Mouse (Mus musculus) right cerebral cortex, postnatal 14 days (tissue): ENCODE measurements at regions not wholly inside any gene's neighbourhood (a gene's known extent, or its start where the extent isn't known, plus 50 kb on each side); places are given as distances from the start of the nearest gene placed in this dataset.

Experiments
- DNase-seq: peaks from one replicate; pipeline ENCODE4 v3.0.0; 2022

DNA sequence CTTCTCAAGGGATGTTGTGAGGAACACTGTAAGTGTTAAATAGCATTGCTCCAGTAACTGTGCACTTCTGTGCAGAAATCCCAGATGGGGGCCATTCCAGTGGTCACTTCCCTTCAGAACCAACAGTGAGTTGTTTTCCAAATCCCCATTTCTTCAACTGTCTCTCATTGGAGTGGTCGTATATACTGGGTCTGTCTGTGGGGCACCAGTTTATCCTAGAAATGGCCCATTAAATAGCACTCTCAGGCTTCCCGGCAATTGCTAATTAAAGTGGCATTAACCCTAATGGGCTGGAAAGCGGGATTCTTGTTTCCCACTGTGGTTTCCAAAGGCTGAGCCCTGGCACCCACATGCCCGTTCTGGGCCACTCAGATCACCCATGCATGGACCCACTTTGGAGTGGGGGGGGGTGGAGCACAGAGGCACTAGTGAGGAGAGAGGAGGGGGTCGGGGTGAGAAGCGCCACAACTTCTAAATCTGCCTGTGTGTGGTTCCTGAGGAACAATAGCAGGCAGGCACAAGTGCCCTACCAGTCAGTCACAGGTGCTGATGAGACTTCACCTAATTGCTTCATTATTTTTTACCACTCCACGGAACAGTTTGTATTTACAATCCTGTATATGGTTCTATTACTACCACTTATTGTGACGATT, 78.1 kb downstream of the Fam204a start:
- DNase-seq = no peak

DNA sequence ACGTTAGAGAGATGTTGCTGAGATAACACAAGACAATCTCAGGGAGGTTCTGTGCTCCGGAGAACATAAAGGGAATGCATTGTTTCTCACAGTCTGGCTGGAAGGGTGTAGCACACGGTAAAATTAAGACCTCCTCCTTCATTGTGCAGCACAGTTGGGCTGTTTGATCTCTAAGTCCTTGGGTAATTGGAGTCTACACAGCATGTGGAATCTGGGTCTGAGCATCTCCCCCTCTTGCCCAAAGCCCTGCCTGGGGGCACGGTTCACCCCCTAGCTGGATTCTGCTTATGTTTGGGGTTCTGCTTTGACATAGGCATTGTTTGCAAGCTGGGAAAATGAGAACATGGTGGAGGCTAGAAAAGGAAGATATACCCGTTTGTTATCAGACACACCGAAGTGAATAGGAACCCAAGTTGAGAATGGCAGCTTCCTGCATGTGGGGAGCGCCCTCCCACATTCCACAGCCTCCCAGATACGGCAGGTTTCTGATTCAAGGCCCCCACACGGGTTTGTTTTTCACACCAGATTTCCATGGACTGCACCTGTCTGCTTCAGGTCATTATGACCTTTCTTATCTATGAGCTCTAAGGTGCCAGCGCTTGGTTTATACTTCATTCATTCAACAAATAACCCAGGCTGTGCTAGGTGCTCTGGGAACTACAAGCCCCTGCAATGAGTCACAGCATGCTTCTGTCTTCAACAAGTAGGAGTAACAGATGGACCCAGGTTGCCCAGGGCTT, 79.9 kb downstream of the Fam204a start:
- no peak for DNase-seq

DNA sequence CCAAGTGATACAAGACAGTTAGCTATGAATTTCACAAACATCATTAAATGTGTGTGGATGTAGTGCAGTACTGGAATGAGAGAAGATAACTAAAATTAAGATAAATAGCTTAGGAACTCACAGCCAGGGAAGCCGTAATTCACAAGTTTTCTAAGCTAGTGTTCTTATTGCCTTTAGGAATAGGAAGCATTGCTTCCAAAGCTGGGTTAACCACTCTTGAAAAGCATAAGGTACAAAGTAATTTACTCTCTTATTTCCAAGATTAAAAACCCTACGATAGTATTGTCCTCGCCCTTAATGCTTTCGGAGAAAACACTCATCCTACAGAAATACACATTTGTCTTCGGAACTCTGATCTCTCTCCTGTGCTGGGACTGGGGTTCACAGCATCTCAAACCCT, 81.3 kb downstream of the Fam204a start:
- DNase-seq = no peak

DNA sequence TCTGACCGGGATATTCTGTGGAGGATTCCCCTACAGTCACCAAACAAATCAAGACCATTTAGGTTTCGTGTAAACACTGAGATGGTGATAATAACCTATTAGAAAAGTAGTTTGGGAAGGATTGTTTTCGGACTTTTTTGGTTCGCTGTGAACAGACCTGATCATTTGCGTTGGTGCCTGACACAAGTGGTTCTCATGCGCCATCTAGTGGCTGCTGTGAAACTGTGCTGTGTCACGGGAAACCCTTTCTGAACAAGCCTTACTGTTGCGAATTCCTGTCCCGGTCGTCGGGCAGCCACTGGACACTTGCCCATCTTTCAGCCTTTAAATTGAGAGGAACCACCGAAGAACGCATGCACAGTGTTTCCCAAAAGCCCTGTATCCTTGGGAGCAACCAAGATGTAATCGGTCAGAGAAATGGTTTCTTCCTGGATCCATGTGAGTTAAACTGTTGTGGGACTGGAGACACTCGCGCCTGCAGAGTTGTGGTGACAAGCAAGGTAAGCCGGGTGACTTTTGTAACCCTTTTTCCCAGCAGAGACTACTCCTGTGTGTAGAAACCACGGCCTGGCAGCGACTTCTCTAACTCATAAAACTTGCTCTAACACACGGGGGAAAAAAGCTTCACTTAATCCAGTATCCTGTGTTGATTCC, 82.0 kb downstream of the Fam204a start:
- DNase-seq = peak; percentile 74

DNA sequence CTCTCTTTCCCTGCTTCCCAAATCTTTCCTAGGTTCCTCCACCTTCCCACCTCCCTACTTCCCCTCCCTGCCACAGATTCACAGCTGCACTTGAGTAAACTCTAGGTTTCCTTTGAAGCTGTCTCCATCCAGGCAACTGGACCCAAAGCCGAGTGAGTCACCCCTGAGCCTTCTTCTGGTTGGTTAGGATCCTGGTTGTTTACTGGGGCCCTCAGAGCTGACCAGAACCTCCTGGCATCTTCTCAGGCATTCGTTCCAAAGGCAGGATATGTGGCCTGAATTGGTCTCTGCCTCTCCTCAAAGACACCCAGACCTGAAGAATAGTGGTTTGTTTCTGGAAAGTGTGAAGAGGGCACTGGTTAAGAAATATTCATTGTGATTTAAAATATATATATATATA, 87.6 kb downstream of the Fam204a start:
- no peak for DNase-seq

DNA sequence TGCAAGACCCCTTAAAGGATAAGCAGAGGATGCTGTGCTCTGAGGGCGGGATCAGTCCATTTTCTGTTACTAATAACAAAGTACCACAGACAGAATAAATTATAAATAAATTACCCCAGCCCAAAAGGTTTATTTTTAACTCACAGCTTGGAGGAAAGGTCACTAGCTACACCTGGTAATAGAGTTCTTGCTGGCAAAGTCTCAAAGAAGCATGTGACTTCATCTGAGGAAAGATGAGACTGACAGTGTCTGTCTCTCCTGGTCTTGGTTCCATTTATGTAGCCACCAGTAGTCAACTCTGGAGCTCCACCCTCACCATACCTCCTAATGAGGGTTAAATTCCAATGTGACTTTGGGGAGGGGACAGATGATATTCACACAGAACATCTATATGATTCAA, 90.0 kb downstream of the Fam204a start:
- DNase-seq = no peak

DNA sequence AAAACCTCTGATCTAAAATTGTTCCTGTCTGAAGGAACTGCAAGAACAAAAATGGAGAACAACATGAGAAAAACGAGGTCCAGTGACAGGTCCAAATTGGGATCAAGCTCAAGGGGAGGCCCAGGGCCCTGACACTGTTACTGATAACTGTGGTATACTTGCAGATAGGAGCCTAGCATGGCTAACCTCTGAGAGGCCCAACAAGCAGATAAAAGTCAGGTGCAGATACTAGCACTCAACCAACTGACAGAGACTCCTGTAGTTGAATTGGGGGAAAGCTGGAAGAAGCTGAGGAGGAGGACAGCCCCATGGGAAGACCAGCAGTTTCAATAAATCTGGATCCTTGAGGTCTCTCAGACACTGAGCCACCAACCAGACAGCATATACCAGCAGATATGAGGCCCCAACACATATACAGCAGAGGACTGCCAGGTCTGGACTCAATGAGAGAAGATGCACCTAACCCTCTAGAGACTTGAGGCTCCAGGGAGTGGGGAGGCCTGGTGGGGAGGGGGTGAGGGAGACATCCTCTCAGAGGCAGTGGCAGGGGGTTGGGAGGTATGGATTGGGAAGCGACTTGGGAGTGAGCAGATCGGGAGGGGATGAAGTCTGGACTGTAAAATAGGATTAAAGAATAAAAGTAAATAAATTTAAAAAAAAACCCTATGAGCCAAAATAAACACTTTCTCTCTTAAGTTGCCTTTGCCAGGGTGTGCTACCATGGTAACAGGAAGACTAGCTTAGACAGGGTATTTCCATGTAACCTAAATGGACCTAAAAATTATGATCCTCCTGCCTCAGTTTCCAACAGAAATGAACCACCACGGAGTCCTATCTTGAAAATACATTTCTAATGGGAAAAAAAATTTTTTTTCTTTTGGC, 91.8 kb downstream of the Fam204a start:
- no peak for DNase-seq

DNA sequence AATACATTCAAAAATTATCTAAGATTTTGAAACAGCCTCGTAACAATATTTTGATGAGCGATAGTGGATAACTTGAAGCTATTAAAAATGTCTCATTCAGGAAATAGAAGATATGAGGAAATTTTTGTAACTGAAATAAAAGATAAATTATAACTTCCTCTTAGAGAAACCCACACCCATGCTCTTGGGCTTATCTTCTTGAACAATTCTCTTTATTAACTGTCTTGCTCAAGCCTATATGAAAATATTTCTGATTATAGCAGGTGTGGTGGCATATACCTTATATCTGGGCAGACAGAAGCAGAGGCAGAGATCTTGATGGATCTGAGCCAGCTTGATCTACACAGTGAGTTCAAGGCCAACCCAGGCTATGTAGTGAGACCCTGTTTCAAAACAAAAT, 96.9 kb downstream of the Fam204a start:
- no peak for DNase-seq

DNA sequence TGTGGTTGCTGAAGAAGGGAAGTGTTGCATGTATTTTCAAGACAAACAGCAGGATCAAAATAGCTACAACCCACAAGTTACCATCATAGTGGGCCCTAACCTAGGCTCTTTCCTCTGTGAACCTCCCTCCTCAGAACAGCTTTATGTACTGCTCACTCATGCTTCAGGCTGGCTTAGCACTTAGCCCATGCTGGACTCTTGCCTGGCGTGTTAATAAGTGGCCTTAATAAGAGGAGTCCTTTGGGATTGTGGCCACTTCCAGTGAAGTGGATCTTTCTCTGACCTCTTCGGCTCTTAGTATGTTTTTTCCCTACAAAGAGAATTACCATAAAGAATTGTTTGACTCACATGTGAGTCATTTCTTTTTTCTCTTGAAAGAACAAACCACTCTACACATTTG, 101.9 kb downstream of the Fam204a start:
- DNase-seq = no peak

DNA sequence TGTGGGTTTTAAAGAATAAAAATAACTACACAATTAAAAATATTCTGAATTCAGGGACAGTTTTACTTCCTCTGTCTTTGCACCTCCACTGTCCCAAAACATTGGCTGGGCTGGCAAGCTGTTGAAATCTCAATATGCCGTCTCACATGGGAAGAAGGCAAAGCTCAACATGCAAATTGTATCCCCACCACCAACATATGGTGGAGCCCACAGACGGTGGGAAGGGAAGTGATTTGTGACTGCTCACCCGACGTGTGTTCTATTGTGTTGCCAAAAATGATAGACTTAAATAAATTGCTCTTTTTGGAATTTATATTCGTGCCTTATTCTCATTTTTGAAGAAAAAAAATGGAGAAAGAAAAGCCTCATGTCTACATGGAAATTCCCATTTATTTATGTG, 105.6 kb downstream of the Fam204a start:
- no peak for DNase-seq

DNA sequence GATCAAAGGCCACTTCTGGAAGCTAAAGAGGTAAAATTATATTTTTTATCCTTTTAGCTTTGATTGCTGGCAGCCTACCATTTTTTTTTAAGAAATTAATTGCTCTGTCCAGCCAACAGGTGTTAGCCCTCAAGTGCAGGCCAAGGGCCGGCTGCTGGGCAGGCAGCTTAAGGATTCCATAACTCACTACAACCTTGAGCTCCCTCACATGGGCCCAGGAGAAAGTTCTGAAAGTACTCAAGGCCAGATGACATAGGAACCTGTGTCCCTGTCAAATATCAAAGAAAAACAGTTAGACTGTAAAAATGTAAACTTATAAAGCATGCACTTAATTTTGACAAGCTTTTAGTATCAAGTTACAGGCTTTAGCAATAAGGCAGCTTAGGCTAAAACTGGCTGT, 107.5 kb downstream of the Fam204a start:
- DNase-seq = no peak

DNA sequence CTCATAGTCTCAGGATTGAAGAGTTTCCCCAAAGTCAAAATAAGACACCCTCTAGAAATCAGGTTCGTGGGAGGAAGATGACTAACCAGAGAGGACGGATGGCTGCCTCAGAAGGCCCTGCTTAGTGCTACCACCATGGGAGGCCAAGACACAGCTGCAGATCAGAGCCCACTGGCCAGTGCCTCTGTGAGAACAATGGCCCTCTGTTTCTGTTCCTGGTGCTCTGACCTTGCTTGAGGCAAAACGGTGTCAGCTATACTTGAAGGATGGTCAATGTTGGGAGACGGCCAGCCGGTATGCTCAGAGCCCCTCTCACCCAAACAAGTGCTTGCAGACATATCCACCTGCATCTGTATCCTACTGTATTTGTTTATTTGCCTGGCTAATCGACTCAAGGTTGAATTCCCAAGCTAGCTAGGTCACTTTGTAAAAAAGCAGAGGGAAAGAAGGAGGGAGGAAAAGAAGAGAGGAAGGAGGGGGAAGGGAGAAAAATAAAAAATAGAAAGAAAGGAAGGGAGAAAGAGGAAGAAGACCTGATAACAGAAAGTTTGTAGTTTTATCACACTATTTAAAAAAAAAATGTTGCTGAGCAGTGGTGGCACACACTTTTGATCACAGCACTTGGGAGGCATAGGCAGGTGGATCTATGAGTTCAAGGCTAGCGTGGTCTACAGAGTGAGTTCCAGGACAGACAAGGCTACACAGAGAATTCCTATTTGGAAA, 112.7 kb downstream of the Fam204a start:
- DNase-seq = no peak

DNA sequence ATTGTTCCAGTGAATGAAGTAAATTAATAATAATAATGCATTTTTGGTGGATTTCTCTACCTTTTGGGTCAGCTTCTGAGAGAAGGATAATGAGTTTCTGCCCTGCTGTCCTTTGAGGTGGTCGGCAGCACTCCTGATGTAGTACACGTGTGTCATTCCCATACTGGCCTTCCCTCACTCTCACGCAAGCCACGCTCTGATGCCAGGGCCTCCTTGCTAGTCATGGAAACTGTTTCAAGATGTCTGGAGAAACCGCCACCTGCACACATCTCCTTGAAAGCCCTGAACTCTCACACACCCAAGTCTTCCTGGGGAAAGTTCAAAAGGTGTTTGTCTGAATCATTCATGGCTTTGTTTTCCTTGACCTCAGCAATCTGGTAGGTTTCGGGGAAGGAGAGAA, 116.2 kb downstream of the Fam204a start:
- DNase-seq = no peak

DNA sequence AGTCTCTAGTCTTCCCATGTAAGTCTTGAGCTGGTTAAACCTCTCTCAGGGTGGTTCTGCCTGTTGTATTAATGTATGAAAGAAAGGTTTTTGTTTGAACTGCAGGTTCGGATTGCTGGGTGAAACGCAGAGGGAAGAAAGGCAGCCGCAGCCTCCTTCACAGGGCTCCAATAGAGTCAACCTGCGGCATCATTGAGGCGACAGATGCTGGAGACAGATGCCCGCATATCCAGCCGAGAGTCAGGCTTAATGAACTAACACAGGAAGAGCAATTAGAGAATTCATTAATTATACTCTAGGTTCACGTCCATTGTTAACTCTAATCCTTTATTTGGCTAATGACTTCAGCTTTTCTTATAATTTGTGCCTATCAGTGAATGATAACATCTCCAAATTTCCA, 117.0 kb downstream of the Fam204a start:
- DNase-seq = no peak

DNA sequence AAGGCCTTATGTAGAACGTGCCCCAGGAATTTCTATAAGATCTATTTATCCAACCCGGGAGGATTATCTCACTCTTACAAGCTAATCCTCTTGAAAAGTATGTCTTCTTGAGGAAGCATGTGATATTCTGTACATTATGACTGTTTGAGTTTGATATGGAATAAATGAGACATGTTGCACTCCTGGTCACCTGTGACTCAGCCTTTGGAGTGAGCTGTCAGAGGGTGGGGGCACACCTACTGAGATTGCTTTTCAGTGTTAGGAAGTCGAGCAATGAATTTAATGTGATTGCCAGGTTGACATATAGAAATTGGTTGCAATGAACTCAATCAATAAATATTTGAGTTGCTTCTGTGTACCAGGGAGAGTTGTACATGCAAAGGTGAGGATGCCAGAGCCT, 128.6 kb downstream of the Fam204a start:
- no peak for DNase-seq

DNA sequence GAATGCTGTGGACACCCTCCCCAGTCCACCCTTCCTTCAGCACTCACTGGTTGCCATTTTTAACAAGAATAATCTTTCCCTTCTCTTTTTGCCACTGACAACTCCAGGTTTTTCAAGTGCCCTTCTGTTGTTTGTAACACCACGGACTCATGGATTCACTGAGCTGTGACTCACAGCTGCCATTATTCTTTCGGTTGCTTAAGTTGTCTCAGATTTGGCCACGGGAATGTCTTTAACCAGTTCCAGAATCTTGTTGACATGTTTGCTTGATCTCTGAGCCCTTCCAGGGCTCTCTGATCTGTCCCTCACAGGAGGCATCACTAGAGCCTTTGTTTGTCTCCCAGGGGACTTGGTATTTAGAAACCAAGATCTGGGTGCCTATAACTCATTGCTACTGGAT, 131.5 kb upstream of the Rab11fip2 start:
- DNase-seq = no peak

DNA sequence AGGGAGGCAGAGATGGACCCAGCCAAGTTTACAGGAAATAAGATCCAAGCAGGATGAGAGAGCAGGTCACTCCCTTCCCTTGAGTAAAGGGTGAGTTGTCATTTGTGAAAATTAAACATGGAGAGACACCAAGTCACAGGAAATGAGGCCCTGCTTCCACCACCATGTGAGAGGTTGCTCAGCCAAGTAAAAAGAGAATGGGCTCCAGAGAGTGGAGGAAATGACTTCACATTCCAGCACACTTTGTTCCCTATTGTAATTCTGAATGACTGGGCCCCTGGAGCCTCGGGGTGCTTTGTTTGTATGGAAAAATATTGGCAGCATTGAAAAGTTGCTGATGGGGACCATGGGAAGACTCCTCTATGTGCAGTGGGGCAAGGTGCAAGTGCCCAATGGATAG, 129.9 kb upstream of the Rab11fip2 start:
- DNase-seq = no peak

DNA sequence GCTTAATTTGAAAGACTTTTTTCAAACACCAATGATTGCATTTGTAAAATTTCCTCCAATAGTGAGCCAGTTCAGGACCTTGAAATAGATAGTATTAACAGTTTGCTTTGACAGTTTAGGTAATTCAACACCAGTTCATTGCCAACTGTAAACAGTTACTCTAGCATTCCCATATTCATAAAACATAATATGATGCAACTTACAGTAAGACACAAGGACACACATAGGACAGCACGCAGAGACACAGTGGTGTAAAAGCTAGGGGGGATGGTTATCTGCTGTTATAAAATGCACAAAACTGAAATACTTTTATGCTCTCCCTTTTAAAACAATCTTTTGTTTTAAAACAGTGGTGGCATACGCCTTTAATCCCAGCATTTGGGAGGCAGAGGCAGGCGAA, 122.7 kb upstream of the Rab11fip2 start:
- DNase-seq = no peak

DNA sequence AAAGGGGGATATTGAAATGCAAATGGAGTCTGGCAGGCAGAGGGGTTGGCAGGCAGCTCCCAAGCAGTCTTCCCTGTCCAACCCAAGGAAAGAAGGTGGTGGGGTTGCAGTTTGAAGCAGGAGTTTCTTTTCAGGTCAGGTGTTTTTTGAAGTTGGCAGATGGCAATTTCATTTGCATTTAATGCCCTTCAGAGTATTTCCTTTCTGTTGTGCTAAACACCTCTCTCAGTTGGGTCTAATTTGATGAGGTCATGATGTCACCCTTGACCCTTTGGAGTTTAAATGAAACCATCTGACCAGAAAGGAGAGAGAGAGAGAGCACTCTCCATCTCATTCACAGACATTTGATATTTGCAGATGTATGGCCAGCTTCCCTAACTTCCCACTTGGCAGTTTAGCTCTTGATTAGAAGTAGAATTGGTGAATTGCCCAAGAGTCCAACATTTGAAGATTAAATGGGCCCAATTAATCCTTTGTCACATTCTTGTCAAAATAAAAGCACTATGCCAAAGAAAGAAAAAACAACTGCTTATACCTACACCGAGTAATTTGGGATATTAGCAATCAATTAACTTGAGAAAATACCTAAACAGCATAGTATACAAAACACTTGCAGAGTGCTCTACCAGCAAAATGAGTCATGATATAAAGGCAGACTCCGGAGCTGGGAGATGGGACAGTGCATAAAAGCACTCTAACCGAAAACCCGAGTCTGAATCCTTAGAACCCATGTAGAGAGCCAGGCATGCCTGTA, 111.8 kb upstream of the Rab11fip2 start:
- no peak for DNase-seq

DNA sequence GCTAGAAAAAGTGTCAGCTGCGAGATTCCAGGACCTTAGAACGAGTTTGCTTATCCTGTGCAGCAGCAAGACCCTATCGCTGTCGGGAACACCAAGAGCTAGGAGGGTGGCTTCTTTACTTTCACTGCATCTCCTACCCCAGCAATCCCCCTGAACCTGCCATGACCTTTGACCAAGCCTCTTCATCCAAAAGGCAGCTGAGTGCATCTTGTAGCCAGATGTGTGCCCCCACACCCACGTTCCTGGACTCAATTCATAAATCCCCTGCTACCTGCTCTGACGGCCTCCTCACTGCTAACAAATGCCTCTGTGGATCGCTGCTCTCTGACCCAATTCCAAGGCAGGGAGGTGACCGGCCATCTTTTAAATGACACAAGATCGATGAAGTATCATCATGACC, 107.7 kb upstream of the Rab11fip2 start:
- DNase-seq = no peak

DNA sequence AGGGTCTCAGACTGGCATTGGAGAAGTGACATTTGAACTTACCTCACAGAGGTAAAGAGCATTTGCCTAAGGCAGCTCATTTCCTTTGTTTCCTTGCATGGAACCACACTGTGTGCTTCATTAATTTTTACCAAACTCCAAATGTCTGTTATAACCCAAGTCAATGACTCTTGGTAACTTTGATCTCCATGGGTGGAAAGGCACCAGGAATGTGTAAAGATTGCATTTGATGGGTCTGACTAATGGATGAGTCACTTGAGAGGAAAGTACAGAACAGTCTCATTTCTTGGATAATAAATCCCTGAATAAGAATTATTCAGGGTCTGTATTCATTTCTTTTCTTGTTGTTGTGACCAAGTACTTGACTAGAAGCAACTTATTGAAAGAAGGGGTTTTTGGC, 97.3 kb upstream of the Rab11fip2 start:
- DNase-seq = no peak

DNA sequence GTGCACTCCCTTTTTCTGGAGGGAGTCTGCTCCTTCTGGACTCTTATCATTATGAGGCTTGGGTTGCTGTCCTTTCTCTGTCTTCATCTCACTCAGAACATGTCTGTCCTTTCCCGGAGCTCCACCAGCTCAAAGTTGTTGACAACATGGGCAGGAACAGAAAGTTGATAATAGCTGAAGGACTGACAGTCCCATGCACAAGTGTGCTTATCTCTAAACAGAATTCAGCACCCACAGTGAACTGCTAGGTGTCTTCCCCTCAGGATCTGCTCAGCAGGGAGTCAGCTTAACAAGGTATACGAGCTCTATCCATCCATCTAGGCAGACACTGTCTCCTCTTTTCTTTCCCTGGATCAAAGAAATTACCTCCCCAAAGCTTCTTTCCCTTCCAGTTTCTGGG, 89.2 kb upstream of the Rab11fip2 start:
- no peak for DNase-seq
